Mouse (Mus musculus) telencephalon, adult 2 months (tissue): ENCODE measurements around the gene Cmc2.

Experiments used
- DNase-seq: peaks from one replicate; pipeline ENCODE4 v3.0.0-alpha.2; 2011; ENCODE audit warnings: low read depth, low spot score

Cmc2 gene

GRCm38 (mm10) chr8:116905836-116906235, 15.4 kb downstream of the Cmc2 start:
- DNase-seq: no peak

GRCm38 (mm10) chr8:116905252-116905651, 16.0 kb downstream of the Cmc2 start:
- no peak for DNase-seq

GRCm38 (mm10) chr8:116904736-116905135, 16.5 kb downstream of the Cmc2 start:
- no peak for DNase-seq

DNA sequence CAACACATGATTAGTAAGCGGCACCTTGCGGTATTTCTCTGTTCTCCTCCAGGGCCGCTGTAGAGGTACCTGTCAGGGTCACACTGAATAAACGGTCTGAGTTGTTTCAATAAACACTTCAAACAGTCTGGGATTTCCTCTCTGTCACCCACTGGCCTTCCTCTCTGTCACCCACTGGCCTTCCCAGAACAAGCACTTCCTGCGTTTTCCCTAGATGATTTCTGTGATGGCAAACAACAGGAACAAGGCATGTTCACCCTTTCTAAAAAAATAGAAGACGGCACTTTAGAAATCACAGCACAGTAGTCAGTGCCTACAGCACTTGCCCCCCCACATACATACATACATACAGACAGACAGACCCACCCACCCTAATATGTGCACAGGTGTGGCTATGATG, 25.7 kb downstream of the Cmc2 start:
- no peak for DNase-seq

GRCm38 (mm10) chr8:116893938-116894337, 27.3 kb downstream of the Cmc2 start:
- DNase-seq: no peak

DNA sequence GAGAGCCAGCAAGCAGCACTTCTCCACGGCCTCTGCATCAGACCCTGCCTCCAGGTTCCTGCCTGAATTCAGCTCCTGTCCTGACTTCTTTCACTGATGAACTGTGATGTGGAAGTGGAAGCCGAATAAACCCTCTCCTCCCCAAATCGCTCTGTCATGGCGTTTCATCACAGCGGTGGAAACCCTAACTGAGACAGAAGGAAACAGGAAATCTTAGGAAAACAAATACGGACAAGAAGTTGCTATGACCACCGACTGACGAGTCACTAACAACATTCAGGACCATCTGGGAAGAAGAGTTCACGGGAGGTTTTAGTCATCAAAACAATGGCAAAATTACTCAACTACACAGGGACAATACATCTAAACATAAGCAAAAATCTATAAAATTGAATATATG, 28.6 kb downstream of the Cmc2 start:
- DNase-seq: no peak

DNA sequence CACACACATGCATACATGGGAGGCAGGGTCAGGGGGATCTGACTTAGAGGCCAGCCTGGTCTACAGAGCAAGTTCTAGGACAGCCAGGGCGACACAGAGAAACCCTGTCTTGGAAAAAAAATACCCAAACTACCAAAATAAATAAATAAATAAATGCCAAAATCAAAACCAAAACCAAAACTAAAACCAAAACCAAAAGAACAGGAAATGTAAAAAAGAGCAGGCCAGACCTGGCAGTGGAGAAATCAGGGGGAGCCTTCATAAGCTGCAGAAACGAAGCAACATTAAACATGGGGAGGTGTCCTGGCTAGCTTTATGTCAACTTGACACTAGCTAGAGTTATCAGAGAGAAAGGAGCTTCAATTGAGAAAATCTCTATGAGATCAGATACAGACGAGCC, 29.1 kb downstream of the Cmc2 start:
- DNase-seq: no peak

GRCm38 (mm10) chr8:116891446-116891845, 29.8 kb downstream of the Cmc2 start:
- DNase-seq: no peak

DNA sequence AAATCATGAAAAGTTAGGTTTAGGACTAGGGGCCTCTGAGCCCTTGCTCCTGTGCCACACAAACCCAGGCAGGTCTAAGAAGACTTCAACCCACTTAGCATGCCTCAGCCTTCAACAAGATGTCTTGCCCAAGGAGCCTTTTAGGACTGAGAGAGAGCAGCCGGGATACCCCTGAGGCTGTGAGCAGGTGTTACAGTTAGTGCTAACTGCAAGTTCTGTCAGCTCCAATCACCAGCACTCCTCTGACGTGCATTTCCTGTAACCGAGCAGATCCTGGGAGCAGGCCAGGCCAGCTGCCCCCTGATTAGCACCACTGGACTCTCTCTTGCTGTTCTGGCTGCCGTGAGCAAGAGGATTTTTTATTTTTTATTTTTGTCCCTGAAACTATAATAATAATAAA, 33.4 kb downstream of the Cmc2 start:
- no peak for DNase-seq

DNA sequence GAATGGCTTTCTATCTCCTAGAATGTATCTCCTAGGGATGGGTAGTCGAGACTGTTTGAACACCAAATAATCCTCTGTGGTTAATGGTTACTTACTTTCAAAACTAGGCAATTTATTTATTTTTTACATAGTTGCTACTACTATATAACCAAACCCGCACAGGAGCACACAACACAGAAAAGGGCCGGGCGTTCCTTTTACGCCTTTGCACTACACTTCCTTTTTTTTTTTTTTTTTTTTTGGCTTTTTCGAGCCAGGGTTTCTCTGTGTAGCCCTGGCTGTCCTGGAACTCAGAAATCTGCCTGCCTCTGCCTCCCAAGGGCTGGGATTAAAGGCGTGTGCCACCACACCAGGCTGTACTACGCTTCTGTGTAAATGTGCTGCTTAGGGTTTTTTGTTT, 39.9 kb downstream of the Cmc2 start:
- no peak for DNase-seq

- no peak for DNase-seq
Measured at GRCm38 (mm10) chr8:116875798-116876450, 45.3 kb downstream of the Cmc2 start.

DNA sequence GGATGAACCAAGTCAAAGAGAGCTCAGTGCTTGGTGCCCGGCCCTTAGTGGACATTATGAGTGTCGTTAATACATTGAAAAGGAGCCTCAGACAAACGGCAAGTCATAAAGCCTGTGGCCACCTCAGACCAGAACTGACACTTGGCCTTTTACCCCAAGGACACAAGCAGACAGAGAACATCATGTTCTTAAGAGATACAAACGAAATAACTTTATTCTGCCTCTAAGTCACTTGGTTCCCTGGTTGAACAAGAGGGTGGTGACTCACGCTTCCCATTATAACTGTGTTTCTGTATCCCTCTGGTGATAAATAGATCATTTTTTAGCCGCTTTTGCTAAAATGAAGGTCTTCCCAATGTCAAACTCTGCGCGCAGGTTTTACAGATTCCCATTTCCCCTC, 47.3 kb downstream of the Cmc2 start:
- no peak for DNase-seq

- no peak for DNase-seq
Measured at GRCm38 (mm10) chr8:116873586-116873985, 47.7 kb downstream of the Cmc2 start.

- DNase-seq: no peak
Measured at GRCm38 (mm10) chr8:116872761-116873342, 48.4 kb downstream of the Cmc2 start.

- DNase-seq: no peak
Measured at GRCm38 (mm10) chr8:116868699-116869098, 52.6 kb downstream of the Cmc2 start.

- no peak for DNase-seq
Measured at GRCm38 (mm10) chr8:116867321-116867720, 53.9 kb downstream of the Cmc2 start.

GRCm38 (mm10) chr8:116866118-116866903, 54.9 kb downstream of the Cmc2 start:
- DNase-seq: no peak

- DNase-seq: no peak
Measured at GRCm38 (mm10) chr8:116864514-116864913, 56.7 kb downstream of the Cmc2 start.

- no peak for DNase-seq
Measured at GRCm38 (mm10) chr8:116864022-116864387, 57.2 kb downstream of the Cmc2 start.

DNA sequence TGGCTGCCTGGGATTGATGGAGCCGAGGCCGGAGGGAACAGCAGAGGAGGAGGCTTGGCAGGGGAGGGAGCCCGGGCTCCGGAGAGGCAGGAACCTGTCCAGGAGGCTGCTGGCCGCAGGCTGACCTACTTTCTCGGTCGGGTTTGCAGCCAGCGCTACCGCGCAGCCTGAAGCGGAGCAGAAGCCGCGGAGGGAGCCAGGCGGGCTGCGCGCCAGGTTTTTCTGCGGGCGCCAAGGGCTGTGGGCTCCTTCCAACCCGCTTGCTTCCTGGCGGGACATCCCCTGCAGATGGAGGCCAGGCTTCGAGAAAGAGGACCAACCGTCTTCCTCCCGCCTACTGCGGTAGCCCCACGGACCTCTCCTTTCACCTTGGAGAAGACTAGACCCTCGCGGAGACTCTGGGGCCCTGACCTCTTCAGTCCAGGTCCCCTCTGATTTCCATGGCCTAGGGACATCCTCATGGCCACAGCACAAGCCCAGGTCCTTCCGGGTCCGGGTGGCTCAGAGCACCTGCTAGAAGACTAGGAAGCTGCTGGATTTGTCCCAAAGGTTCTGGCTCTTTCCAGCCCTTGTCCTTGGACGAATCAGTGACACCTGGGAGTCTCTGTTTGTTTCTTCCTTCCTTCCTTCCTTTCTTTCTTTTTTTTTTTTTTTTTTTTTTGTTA, 57.8 kb downstream of the Cmc2 start:
- DNase-seq: no peak

GRCm38 (mm10) chr8:116862191-116862590, 59.1 kb downstream of the Cmc2 start:
- no peak for DNase-seq

DNA sequence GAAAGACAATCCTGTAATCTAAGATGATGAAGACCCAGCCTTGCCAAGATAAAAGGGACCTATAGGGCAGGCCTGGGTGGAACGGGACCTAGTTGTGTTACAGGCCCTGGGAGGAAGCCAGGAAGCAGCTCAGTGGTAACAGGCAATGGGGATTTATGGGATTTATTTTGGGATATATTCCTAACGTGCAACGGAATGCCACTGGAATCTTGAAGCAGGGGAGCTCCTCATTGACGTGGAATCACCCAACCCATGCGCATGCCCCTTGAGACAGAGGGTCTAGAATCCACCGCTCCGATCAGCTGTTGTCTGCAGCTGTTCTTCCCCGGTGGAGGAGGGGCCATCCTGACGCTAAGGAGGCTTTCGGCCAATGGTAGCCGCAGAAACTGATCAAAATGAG, 69.2 kb downstream of the Cmc2 start:
- DNase-seq: no peak
